Mouse (Mus musculus): ENCODE data around the gene Yy1. TPM values are rescaled to one million over a fixed set of nuclear protein-coding genes. Genes with fewer than 3 reads are reported as not detected.
"Not testable (repeated sequence)": the region's sequence is repeated elsewhere in the genome, so short reads cannot be mapped to it uniquely, and the experiment has no call there.

Gene Yy1
- total RNA-seq, 1 experiment from 2014 or later = 74.2 TPM

- no peak for DNase-seq
Measured at GRCm38 (mm10) chr12:108826282-108826957, 33.6 kb downstream of the Yy1 start.

GRCm38 (mm10) chr12:108826958-108827535 is 34.3 kb downstream of the Yy1 start:
- no peak for DNase-seq

- no peak for DNase-seq
Measured at GRCm38 (mm10) chr12:108827641-108828040, 34.9 kb downstream of the Yy1 start.

- DNase-seq = peak; percentile 51
Measured at GRCm38 (mm10) chr12:108829636-108830035, 36.9 kb downstream of the Yy1 start.

- DNase-seq = no peak
Measured at GRCm38 (mm10) chr12:108830358-108830757, 37.6 kb downstream of the Yy1 start.

GRCm38 (mm10) chr12:108831966-108832643 is 39.3 kb downstream of the Yy1 start:
- DNase-seq = peak; percentile 97

GRCm38 (mm10) chr12:108832851-108833250 is 40.1 kb downstream of the Yy1 start:
- peak; percentile 85 for DNase-seq

GRCm38 (mm10) chr12:108833408-108833807 is 40.6 kb downstream of the Yy1 start:
- DNase-seq = no peak

- DNase-seq = no peak
Measured at GRCm38 (mm10) chr12:108834337-108834736, 41.6 kb downstream of the Yy1 start.

GRCm38 (mm10) chr12:108834786-108835185 is 42.0 kb downstream of the Yy1 start:
- no peak for DNase-seq

GRCm38 (mm10) chr12:108835208-108835839 is 42.6 kb downstream of the Yy1 start:
- no peak for DNase-seq

- peak; percentile 98 for DNase-seq
Measured at GRCm38 (mm10) chr12:108835840-108836409, 43.2 kb downstream of the Yy1 start, which contains the start of the genes Slc25a29 and Slc25a47. Gene Slc25a29 (minus strand): TSS chr12:108835883. Gene Slc25a47 (plus strand): TSS chr12:108836046.

GRCm38 (mm10) chr12:108836722-108837121 is 43.9 kb downstream of the Yy1 start:
- DNase-seq = no peak

GRCm38 (mm10) chr12:108841181-108841580 is 48.4 kb downstream of the Yy1 start:
- DNase-seq = no peak

- peak; percentile 69 for DNase-seq
Measured at GRCm38 (mm10) chr12:108842663-108843062, 49.9 kb downstream of the Yy1 start.

GRCm38 (mm10) chr12:108848033-108848432 is 55.3 kb downstream of the Yy1 start:
- not testable (repeated sequence) for DNase-seq

- DNase-seq = no peak
Measured at GRCm38 (mm10) chr12:108849488-108850022, 56.8 kb downstream of the Yy1 start.

- DNase-seq = no peak
Measured at GRCm38 (mm10) chr12:108850129-108850528, 57.4 kb downstream of the Yy1 start.

GRCm38 (mm10) chr12:108850886-108851285 is 58.1 kb downstream of the Yy1 start:
- no peak for DNase-seq

GRCm38 (mm10) chr12:108852822-108853221 is 60.0 kb downstream of the Yy1 start:
- no peak for DNase-seq

- DNase-seq = no peak
Measured at GRCm38 (mm10) chr12:108855081-108855480, 62.3 kb downstream of the Yy1 start.

- DNase-seq = no peak
Measured at GRCm38 (mm10) chr12:108856186-108856585, 63.4 kb downstream of the Yy1 start.
